Mouse (Mus musculus) urinary bladder, postnatal 14 days (tissue): ENCODE data around the gene Cep170.
"Not testable (repeated sequence)": the region's sequence is repeated elsewhere in the genome, so short reads cannot be mapped to it uniquely, and the experiment has no call there.

ENCODE experiments used
- DNase-seq: peaks from one replicate; pipeline ENCODE4 v3.0.0; 2021; ENCODE audit warnings: low spot score

Gene Cep170

DNA sequence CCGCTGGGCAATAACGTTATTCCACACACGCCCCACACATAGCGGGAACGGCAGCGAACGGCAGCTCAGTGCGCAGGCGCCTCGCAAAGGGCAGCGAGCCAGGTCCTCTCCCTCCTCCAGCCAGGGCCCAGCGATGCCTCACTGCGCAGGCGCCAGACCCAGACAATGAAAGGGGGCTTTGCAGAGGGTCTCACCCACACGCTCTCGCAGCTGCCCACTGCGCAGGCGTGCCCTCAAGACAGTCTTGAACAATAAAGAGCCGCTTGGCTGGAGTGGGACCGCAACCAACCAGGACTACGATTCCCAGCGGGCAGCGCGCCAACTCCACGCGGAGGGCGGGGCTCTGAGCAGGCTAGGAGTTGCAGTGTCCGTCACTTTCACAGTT is at the start of gene Cep170:
Cep170 (minus strand) TSS at position 32 of the 385 bp plus-strand sequence.
- peak; percentile 96 for DNase-seq

DNA sequence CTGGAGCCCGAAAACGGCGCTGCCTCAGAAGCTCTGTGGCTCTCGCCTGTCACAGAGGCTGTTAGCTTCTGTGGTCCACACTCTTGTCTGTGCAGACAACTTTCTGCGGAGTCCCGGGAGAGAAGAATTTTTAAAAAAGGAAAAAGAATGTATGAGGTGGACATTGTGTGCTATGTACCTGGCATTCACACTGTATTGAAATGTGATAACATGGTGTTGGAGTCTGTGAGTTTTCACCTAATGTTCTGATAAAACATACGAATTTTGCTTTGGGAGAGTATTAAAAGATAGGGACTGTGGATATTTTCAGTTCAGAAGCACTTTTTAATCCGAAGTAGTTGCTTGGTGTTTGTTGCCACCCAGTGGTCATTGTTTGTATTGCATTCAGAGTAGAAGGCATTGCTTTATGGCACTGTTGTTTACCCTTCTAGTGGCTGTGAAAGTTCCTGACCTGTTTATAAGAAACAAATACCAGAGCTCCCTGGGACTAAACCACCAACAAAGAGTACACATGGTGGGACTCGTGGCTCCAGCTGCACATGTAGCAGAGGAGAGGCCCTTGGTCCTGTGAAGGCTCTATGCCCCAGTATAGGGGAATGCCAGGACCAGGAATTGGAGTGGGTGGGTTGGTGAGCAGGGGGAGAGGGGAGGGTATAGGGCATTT is 48.2 kb upstream of the Cep170 start:
- peak; percentile 64 for DNase-seq

GRCm38 (mm10) chr1:176852813-176853590 is 39.1 kb upstream of the Cep170 start:
- no peak for DNase-seq

- DNase-seq = no peak
Measured at GRCm38 (mm10) chr1:176851401-176851800, 37.5 kb upstream of the Cep170 start.

GRCm38 (mm10) chr1:176849377-176849776 is 35.5 kb upstream of the Cep170 start:
- DNase-seq = no peak

GRCm38 (mm10) chr1:176848613-176849290 is 34.9 kb upstream of the Cep170 start:
- no peak for DNase-seq

DNA sequence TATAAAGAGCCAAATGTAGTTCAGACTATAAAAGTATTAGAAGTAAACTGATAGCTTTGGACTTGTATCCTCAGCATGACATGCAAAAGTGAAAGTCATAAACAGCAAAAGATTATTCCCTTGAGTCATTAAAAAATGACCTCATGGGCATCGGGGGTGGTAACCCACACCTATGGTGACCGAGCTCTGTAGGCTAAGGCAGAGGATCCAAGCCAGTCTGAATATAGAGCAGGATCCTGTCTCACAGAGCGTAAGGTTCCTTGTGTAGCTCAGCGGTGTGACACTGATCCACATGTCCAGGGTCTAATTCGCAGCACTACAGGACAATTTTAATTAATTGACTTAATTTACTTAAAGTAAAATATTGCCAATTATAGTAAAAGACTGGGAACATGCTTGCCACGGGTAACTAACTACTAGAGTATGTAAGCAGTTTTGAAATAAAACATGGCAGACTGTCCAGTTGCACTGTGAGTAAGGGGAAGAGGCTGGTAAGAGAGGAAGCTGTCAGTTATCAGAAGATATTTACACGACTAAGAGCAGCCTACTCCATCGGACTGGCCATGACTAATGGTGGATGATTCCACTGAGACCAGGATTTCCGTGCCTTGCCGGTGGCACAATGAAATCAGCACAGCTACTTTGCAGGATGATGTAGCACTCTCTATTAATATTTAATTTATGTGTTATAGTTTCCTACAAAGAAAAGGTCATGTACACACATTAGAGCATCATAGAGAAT is 33.4 kb upstream of the Cep170 start:
- no peak for DNase-seq

DNA sequence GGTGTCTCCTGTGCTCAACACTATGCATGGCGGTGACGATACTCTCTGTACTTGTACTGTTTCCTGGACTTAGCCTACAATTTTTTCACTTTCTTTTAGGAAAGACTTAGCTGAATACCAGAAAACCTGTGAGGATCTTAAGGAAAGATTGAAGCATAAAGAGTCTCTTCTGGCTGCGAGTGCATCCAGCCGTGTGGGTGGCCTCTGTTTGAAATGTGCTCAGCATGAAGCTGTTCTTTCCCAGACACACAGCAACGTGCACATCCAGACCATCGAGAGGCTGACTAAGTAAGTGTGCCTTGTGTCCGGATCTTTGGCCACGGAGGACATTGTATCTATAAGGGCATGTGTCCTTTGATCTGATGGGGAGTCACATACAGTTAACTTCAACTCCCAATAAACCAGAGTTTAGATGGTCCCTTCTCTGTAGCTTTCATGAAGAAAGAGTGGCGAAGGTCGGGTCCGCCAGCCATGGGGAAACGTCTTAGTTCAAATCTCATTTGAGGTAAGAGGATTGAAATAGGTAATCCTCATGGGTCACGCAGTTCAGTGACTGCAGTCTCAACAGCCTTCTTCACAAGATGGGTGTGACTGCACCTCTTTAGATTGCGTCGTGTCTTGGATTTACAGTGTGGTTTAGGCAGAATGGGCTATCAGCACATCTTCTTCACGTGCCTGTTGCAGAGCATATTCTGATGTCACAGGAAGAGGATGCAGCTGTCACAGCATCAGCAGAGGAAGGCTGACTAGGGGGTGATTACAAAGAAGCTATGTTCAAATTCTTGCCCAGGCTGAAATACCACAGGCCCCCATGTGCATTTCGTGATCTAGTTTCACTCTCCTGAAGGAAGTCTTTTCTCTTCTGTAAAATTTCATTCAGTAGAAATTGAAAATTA is 31.5 kb upstream of the Cep170 start:
- no peak for DNase-seq

DNA sequence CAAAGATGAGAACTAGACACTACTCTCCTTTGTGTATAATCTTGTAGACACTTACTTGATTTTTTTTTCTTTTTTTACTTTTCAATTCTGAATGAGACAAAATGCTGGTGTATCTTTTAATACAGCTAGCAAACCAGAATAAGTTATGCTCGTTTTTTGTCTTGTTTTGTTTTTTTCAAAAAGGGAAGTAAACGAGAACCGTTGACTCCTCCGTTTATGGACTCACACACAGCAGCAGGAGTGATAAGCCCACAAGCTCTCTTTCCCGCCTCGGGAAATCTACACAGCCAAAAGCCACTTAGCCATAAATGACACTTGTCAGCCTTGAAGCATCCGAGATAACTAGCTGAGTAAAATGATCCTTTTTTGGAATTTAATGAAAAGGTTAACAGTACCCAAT is 22.7 kb upstream of the Cep170 start:
- DNase-seq = not testable (repeated sequence)

- DNase-seq = no peak
Measured at GRCm38 (mm10) chr1:176835501-176836294, 21.8 kb upstream of the Cep170 start.

DNA sequence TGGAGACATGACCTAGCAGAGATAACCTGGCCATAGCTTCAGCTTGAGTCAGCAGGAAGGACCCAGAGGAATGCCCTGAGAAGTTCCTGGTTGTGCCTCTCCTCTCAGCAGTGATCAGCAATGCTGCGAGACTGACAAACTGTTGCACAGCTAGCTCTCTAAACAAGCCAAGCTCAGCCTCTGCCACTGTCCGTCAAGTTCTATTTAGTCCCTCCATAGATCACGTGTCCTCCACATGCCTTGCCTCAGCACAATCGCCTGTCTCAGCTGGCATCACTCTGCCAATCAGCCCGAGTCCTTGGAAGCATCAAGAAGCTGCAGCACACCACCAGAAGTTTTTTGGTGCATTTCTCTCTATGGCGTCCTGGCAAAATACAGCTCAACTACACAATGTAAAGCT is 21.0 kb upstream of the Cep170 start:
- DNase-seq = no peak

DNA sequence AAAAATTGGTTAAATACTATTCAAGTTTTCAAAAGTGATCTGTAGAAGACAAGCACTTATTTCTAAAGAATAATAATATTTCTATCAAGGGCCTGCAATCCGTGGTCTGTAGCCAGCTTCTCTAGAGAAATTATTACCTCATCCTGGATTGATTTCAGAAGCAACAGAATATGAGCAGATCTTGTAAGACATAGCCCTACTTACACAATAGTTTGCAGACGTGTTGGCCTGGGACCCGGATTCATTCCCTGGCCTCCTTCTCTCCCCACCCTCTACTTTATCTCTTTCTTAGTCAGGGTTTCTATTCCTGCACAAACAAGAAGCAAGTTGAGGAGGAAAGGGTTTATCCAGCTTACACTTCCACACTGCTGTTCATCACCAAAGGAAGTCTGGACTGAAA is 20.1 kb upstream of the Cep170 start:
- DNase-seq = no peak

- DNase-seq = no peak
Measured at GRCm38 (mm10) chr1:176833257-176833656, 19.4 kb upstream of the Cep170 start.

- no peak for DNase-seq
Measured at GRCm38 (mm10) chr1:176832607-176833006, 18.7 kb upstream of the Cep170 start.

- DNase-seq = no peak
Measured at GRCm38 (mm10) chr1:176832071-176832470, 18.2 kb upstream of the Cep170 start.

DNA sequence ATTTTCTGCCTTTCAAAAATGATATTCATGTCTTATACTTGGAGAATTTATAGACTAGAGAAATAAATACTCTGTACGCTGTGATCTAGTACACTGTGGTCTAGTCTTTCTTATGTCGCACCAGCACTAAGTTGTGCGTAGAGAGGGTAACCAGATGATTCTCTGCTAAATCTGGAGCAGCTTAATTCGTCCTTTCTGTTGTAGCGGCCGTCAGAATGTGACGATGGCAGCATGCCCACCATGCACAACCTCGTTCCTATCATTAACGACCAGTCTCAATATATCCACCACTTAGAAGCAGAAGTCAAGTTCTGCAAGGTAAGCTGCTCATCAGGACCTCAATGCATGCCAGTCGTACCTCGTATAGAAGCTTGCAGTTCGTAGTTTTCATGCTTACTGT is 14.8 kb upstream of the Cep170 start:
- no peak for DNase-seq

DNA sequence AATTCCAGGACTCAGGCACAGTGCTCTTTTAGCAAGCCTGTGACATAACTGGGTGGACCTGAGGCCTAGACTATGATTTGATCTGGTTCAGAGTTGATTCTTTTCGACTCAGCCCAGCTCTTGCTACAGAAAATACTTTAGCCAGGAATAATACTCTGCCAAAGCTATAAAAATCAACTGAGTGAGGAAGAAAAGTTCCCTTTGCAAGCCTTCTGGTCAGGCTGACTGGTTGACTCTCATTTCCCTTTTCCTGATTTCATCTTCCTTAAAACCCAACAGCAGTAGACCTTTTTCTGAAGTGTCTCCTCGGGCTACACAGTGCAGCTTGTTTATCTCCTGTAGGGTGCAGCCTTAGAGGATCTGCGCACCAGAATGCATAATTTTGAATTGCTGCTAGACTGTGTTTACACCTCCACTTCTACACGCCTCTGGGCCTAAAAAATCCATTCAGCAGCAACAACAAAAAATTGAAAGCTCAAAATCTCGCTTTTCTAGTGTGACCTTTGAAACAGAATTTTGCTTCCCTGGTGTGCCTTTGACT is 14.1 kb upstream of the Cep170 start:
- DNase-seq = no peak

DNA sequence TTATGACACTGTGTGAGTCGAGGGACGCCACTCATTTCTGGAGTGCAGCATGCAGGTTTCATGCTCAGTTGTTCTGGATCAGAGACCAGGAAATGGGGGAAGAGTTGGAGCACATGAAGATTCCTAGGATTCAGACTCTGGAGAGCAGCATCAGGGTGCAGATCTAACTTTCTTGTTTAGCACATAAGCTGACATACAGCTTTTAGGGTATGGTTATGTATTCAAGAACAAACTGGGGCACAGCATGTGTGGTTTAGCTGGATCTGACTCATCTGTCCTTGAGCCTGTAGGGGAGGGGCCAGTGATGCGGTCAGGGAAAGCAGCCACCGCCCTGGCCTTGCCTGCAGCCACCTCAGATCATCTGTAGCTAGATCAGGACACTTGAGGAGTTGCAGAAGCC is 13.5 kb upstream of the Cep170 start:
- DNase-seq = peak; percentile 56

- DNase-seq = no peak
Measured at GRCm38 (mm10) chr1:176826931-176827330, 13.1 kb upstream of the Cep170 start.

- DNase-seq = no peak
Measured at GRCm38 (mm10) chr1:176826186-176826585, 12.3 kb upstream of the Cep170 start.
